Mouse (Mus musculus): ENCODE measurements around the gene Tcp11l1. TPM values are rescaled to one million over a fixed set of nuclear protein-coding genes. Genes with fewer than 3 reads are reported as not detected.

Tcp11l1 gene
- polyA plus RNA-seq, 1 experiment from 2014 or later, result 37.8 TPM

DNA sequence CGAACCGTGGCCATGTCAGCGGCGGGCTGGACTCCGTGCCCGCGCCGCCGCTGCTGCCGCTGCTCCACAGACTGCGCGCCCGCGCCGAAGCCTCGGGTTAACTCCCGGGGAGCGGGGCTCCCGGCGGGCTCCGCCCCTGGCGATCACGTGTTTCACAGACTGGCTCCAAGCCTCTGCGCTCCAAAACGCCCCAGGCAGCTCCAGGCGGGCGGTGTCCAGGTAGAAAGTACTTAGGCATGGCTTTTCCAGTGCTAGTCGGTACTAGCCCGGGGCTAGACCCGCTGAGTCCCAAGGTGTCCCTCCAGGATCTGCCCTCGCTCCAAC, 30.7 kb upstream of the Tcp11l1 start, which contains the start of gene Depdc7:
Gene Depdc7 (minus strand): TSS at position 138 of the 324 bp plus-strand sequence.
- under 1% methylated on average over 24 of the region's 31 CpGs for WGBS
- Histone ChIP-seq H3K27ac (peak within 1 kb of the TSS; percentile 85), H3K9ac (ENCODE audit: low read depth, low read length) (peak within 1 kb of the TSS; percentile 76), H3K36me3 (ENCODE audit: insufficient read depth, low read length) (no peaks in the 10 kb centered on the region), H3K4me3 (replicated peaks; ENCODE audit: low read depth, low read length) (peak within 1 kb of the TSS; percentile 73), H3K27me3 (ENCODE audit: insufficient read depth, low read length) (no peaks in the 10 kb centered on the region), H3K4me2 (ENCODE audit: low read length) (peak within 1 kb of the TSS; percentile 87), H3K4me1 (replicated peaks; ENCODE audit: insufficient read depth, low read length) (peaks cover 12% of the 10 kb centered on the region; the same call in 1 of the 2 replicates), H3K9me3 (replicated peaks; ENCODE audit: low read length) (no peaks in the 10 kb centered on the region)
- DNase-seq (ENCODE audit: low spot score), result peak; percentile 85
- TF ChIP-seq CTCF (IDR thresholded peaks at IDR 0.05; ENCODE audit: low read depth), result no peak
- peak; percentile 86 for ATAC-seq (replicated peaks; ENCODE audit: low FRiP score, low read depth)

- peaks cover 12% of the 10 kb centered on the region; the same call in 1 of the 2 replicates for H3K4me1 ChIP-seq (replicated peaks; ENCODE audit: insufficient read depth, low read length)
- peak overlapping the region; percentile 87 for H3K4me2 ChIP-seq (ENCODE audit: low read length)
- DNase-seq (ENCODE audit: low spot score) (no peak), ATAC-seq (replicated peaks; ENCODE audit: low FRiP score, low read depth) (peak; percentile 11; the same call in 1 of the 2 replicates)
- H3K36me3 ChIP-seq (ENCODE audit: insufficient read depth, low read length), result no peaks in the 10 kb centered on the region
- H3K27me3 ChIP-seq (ENCODE audit: insufficient read depth, low read length), result no peaks in the 10 kb centered on the region
- H3K27ac ChIP-seq, result peak overlapping the region; percentile 85
- TF ChIP-seq CTCF (IDR thresholded peaks at IDR 0.05; ENCODE audit: low read depth), result no peak; the same call in 1 of the 2 replicates
- peak overlapping the region; percentile 76 for H3K9ac ChIP-seq (ENCODE audit: low read depth, low read length)
- 6% methylated on average over 44 of the region's 46 CpGs for WGBS
- no peaks in the 10 kb centered on the region for H3K9me3 ChIP-seq (replicated peaks; ENCODE audit: low read length)
- H3K4me3 ChIP-seq (replicated peaks; ENCODE audit: low read depth, low read length), result peak overlapping the region; percentile 73
These were observed 30.1 kb upstream of the Tcp11l1 start for GRCm38 (mm10) chr2:104741896-104742740.

DNA sequence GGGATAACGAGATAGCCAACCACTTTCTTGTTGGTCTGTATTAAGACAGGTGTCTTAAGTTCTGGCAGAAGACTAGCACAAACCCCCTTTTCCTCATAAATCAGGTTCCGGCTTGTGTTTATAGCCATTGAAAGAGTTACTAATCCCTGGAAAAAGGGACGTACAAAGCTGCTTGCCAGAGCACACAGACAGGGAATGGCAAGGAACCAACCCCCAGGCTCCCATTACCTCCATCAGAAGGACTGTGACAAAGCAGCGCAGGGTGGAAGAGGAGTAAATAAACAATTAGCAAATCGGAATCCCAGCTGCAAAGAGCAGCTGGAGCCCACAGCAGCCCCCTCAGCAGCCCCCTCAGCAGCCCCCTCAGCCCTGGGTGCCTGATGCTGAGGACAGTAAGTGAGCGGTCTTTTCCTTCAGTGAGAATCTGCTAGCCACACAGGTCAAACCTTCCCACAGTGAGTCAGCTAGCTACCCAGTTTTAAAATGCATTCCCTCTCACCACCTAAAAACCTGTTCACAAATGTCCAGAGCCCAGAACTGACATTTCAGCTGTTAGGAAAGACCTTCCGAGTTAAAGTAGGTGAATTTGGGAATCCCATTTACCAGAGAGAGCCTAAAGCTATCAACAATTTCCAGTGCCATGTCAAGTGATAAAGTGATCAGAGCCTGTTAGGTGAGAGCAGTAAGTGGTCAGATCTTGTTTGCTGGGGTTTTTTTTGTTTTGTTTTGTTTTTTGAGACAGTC, 29.2 kb upstream of the Tcp11l1 start:
- H3K9me3 ChIP-seq (replicated peaks; ENCODE audit: low read length), result no peaks in the 10 kb centered on the region
- DNase-seq (ENCODE audit: low spot score) (peak; percentile 62), ATAC-seq (replicated peaks; ENCODE audit: low FRiP score, low read depth) (no peak)
- WGBS, result 30% methylated on average over 7 of the region's 7 CpGs
- H3K9ac ChIP-seq (ENCODE audit: low read depth, low read length), result 0 out of 2 replicates have a peak overlapping the region, but pooled peaks have one; percentile 31
- H3K4me1 ChIP-seq (replicated peaks; ENCODE audit: insufficient read depth, low read length), result peaks cover 12% of the 10 kb centered on the region; the same call in 1 of the 2 replicates
- H3K36me3 ChIP-seq (ENCODE audit: insufficient read depth, low read length), result no peaks in the 10 kb centered on the region
- H3K4me2 ChIP-seq (ENCODE audit: low read length), result peak overlapping the region; percentile 87
- no peaks in the 10 kb centered on the region for H3K27me3 ChIP-seq (ENCODE audit: insufficient read depth, low read length)
- no peak for TF ChIP-seq CTCF (IDR thresholded peaks at IDR 0.05; ENCODE audit: low read depth)
- no peak overlapping the region for H3K27ac ChIP-seq
- peak overlapping the region; percentile 21 for H3K4me3 ChIP-seq (replicated peaks; ENCODE audit: low read depth, low read length)

DNA sequence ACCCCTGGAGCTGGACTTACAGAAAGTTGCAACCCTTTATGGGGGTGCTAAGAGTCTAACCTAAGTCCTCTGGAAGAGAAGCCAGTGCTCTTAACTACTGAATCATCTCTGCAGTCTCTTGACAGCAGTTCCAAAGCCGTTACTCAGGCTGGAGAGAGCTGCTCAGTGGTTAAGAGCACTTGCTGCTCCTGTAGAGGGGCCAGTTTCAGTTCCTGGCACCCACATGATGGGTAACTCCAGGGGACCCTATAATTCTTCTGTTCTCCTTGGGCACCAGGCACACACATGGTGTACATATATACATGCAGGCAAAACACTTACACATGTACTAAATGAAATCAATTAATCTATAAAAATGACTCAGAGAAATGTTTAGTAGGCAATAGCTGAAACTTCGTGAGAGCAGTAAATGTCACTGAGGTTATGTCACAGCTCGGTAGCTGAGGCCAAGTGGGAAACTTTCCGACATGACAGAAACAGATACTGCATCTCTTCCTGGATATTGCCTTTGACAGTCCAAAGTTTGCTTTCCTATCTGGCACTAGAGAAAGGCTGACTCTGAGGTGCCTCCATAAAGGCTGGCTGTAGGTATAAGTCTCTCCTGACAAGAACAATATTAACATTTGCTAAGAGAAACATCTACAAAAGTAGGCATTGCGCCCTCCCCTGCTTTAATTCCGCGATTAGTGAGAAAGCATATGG, 28.4 kb upstream of the Tcp11l1 start:
- no peak overlapping the region for H3K27ac ChIP-seq
- DNase-seq (ENCODE audit: low spot score), result no peak
- H3K9ac ChIP-seq (ENCODE audit: low read depth, low read length), result 0 out of 2 replicates have a peak overlapping the region, but pooled peaks have one; percentile 31
- no peaks in the 10 kb centered on the region for H3K27me3 ChIP-seq (ENCODE audit: insufficient read depth, low read length)
- no peak overlapping the region for H3K4me3 ChIP-seq (replicated peaks; ENCODE audit: low read depth, low read length)
- peak overlapping the region; percentile 87 for H3K4me2 ChIP-seq (ENCODE audit: low read length)
- no peak for TF ChIP-seq CTCF (IDR thresholded peaks at IDR 0.05; ENCODE audit: low read depth)
- H3K4me1 ChIP-seq (replicated peaks; ENCODE audit: insufficient read depth, low read length), result peaks cover 12% of the 10 kb centered on the region; the same call in 1 of the 2 replicates
- H3K36me3 ChIP-seq (ENCODE audit: insufficient read depth, low read length), result no peaks in the 10 kb centered on the region
- no peaks in the 10 kb centered on the region for H3K9me3 ChIP-seq (replicated peaks; ENCODE audit: low read length)
- 38% methylated on average over 7 of the region's 7 CpGs for WGBS
- no peak for ATAC-seq (replicated peaks; ENCODE audit: low FRiP score, low read depth)

- Histone ChIP-seq H3K27me3 (ENCODE audit: insufficient read depth, low read length) (no peaks in the 10 kb centered on the region), H3K4me1 (replicated peaks; ENCODE audit: insufficient read depth, low read length) (peaks cover 12% of the 10 kb centered on the region; the same call in 1 of the 2 replicates), H3K9me3 (replicated peaks; ENCODE audit: low read length) (no peaks in the 10 kb centered on the region), H3K4me3 (replicated peaks; ENCODE audit: low read depth, low read length) (no peak overlapping the region), H3K36me3 (ENCODE audit: insufficient read depth, low read length) (no peaks in the 10 kb centered on the region), H3K4me2 (ENCODE audit: low read length) (no peak overlapping the region), H3K9ac (ENCODE audit: low read depth, low read length) (no peak overlapping the region), H3K27ac (no peak overlapping the region)
- DNase-seq (ENCODE audit: low spot score) (no peak), ATAC-seq (replicated peaks; ENCODE audit: low FRiP score, low read depth) (no peak)
- WGBS, result 83% methylated on average over 2 of the region's 2 CpGs
- TF ChIP-seq CTCF (IDR thresholded peaks at IDR 0.05; ENCODE audit: low read depth), result no peak
These were observed 27.7 kb upstream of the Tcp11l1 start for GRCm38 (mm10) chr2:104739691-104740090.
